Mouse (Mus musculus) heart, postnatal 0 days (tissue): ENCODE results near the gene Ripor2. TPM values are rescaled to one million over a fixed set of nuclear protein-coding genes. Genes with fewer than 3 reads are reported as not detected.

Experiments
- ATAC-seq: fragments of 200-750 bp; cut with Nextera tagmentation; 2 replicates; pipeline ENCODE4 v1.8.0; 2017; ENCODE audit warnings: low read depth, moderate number of reproducible peaks, moderate library complexity; ENCODE audit not compliant: insufficient read depth
- DNase-seq: peaks from one replicate; pipeline ENCODE4 v3.0.0-alpha.2; 2016; ENCODE audit warnings: low spot score
- H3K27ac ChIP-seq: fragments of 300-500 bp; sonication (generic); 2 replicates; pipeline ENCODE4 v1.5.1; 2014; ENCODE audit warnings: low read depth, mild to moderate bottlenecking
- H3K27me3 ChIP-seq: fragments of 300-500 bp; sonication (generic); 2 replicates; pipeline ENCODE4 v1.6.1; 2014; ENCODE audit warnings: low read length, mixed read lengths; ENCODE audit not compliant: control insufficient read depth, insufficient read depth
- H3K36me3 ChIP-seq: fragments of 300-500 bp; sonication (generic); replicated peaks from 2 replicates; pipeline ENCODE4 v1.6.1; 2014; ENCODE audit warnings: low read length, mixed read lengths; ENCODE audit not compliant: control insufficient read depth, insufficient read depth
- H3K4me1 ChIP-seq: fragments of 300-500 bp; sonication (generic); 2 replicates; pipeline ENCODE4 v1.6.1; 2014; ENCODE audit warnings: antibody characterized with exemption; ENCODE audit not compliant: control insufficient read depth, insufficient read depth
- H3K4me2 ChIP-seq: fragments of 300-500 bp; sonication (generic); 2 replicates; pipeline ENCODE4 v1.6.1; 2014; ENCODE audit warnings: low read depth, mild to moderate bottlenecking, low read length, moderate library complexity
- H3K4me3 ChIP-seq: fragments of 300-500 bp; sonication (generic); 2 replicates; pipeline ENCODE4 v1.5.1; 2014; ENCODE audit warnings: low read depth, low read length
- H3K9ac ChIP-seq: fragments of 300-500 bp; sonication (generic); replicated peaks from 2 replicates; pipeline ENCODE4 v1.6.1; 2014; ENCODE audit warnings: low read depth, low read length, mixed read lengths
- H3K9me3 ChIP-seq: fragments of 300-500 bp; sonication (generic); replicated peaks from 2 replicates; pipeline ENCODE4 v1.6.1; 2016; ENCODE audit warnings: low read length; ENCODE audit not compliant: control insufficient read depth
- CTCF ChIP-seq: IDR thresholded peaks from 2 replicates; pipeline ENCODE4 v1.5.1; 2016; ENCODE audit warnings: antibody characterized with exemption, control low read depth, low read depth
- EP300 ChIP-seq: IDR thresholded peaks from 2 replicates; pipeline ENCODE4 v1.6.1; 2016; ENCODE audit warnings: antibody characterized with exemption, low read depth
- WGBS: fragments of 180-500 bp; shearing (Covaris S2); extraction: QIAGEN DNeasy Blood & Tissue Kit; methylation state at CpG from one replicate; pipeline ENCODE4 v1.1.7; 2014; 5-methylcytosine and 5-hydroxymethylcytosine counted together
- polyA plus RNA-seq: library from polyadenylated mRNA; unstranded; fragments of >200 nt; fragmentation: Nextera tagmentation; extraction: Ambion mirVana; gene quantifications from 2 replicates; pipeline ENCODE4 v1.2.1, GENCODE M21; 2015
- total RNA-seq: library from RNA; depleted of rRNA; stranded (reverse); fragments of >200 nt; gene quantifications from 2 replicates; pipeline ENCODE4 v1.2.3, GENCODE M21; 2014; ENCODE audit warnings: low replicate concordance

Gene Ripor2
- total and polyA plus RNA-seq, 2 experiments from 2014 or later = 17.5 to 31.7 TPM

GRCm38 (mm10) chr13:24716441-24716840 lies 134.5 kb downstream of the Ripor2 start:
- peaks cover 44% of the 10 kb centered on the region for H3K36me3 ChIP-seq

GRCm38 (mm10) chr13:24717677-24718076 lies 135.7 kb downstream of the Ripor2 start:
- TF ChIP-seq CTCF = no peak
- no peak for TF ChIP-seq EP300
- 69% methylated on average over 7 of the region's 7 CpGs for WGBS
- ATAC-seq = no peak

More at GRCm38 (mm10) chr13:24716441-24716840, 134.5 kb downstream of the Ripor2 start:
- no peaks in the 10 kb centered on the region for H3K27me3 ChIP-seq
- H3K9me3 ChIP-seq = no peaks in the 10 kb centered on the region
- DNase-seq (no peak), ATAC-seq (no peak)
- no peak overlapping the region for H3K9ac ChIP-seq
- 52% methylated on average over 9 of the region's 9 CpGs for WGBS
- TF ChIP-seq EP300 = no peak
- no peak for TF ChIP-seq CTCF
- H3K4me2 ChIP-seq = no peak overlapping the region
- no peak overlapping the region for H3K27ac ChIP-seq
- no peak overlapping the region for H3K4me3 ChIP-seq
- 0 out of 2 replicates have a peak, but pooled peaks cover 12% of the 10 kb centered on the region for H3K4me1 ChIP-seq

GRCm38 (mm10) chr13:24721502-24721901 lies 139.5 kb downstream of the Ripor2 start:
- 61% methylated on average over 10 of the region's 10 CpGs for WGBS
- no peak for TF ChIP-seq CTCF
- no peak for TF ChIP-seq EP300
- DNase-seq (no peak), ATAC-seq (no peak; the same call in 1 of the 2 replicates)
- Histone ChIP-seq H3K36me3 (peaks cover 58% of the 10 kb centered on the region), H3K4me1 (no peaks in the 10 kb centered on the region), H3K27me3 (no peaks in the 10 kb centered on the region), H3K4me3 (no peak overlapping the region), H3K4me2 (no peak overlapping the region), H3K9me3 (no peaks in the 10 kb centered on the region), H3K9ac (no peak overlapping the region), H3K27ac (no peak overlapping the region)

More at GRCm38 (mm10) chr13:24717677-24718076, 135.7 kb downstream of the Ripor2 start:
- H3K27ac ChIP-seq = no peak overlapping the region
- no peaks in the 10 kb centered on the region for H3K9me3 ChIP-seq
- H3K4me3 ChIP-seq = no peak overlapping the region
- no peak overlapping the region for H3K4me2 ChIP-seq
- DNase-seq = no peak
- H3K36me3 ChIP-seq = peaks cover 48% of the 10 kb centered on the region
- H3K9ac ChIP-seq = no peak overlapping the region
- H3K27me3 ChIP-seq = no peaks in the 10 kb centered on the region
- 0 out of 2 replicates have a peak, but pooled peaks cover 7% of the 10 kb centered on the region for H3K4me1 ChIP-seq

GRCm38 (mm10) chr13:24723699-24724394 lies 141.9 kb downstream of the Ripor2 start:
- peaks cover 41% of the 10 kb centered on the region for H3K36me3 ChIP-seq

GRCm38 (mm10) chr13:24724395-24724759 lies 142.4 kb downstream of the Ripor2 start:
- no peak overlapping the region for H3K4me2 ChIP-seq
- H3K9ac ChIP-seq = no peak overlapping the region
- WGBS = 66% methylated on average over 4 of the region's 4 CpGs
- H3K4me1 ChIP-seq = no peaks in the 10 kb centered on the region
- H3K27me3 ChIP-seq = no peaks in the 10 kb centered on the region
- no peak overlapping the region for H3K4me3 ChIP-seq
- TF ChIP-seq CTCF (no peak), EP300 (no peak)
- peaks cover 42% of the 10 kb centered on the region for H3K36me3 ChIP-seq
- DNase-seq = no peak
- no peak for ATAC-seq
- no peaks in the 10 kb centered on the region for H3K9me3 ChIP-seq
- no peak overlapping the region for H3K27ac ChIP-seq

More at GRCm38 (mm10) chr13:24723699-24724394, 141.9 kb downstream of the Ripor2 start:
- H3K4me1 ChIP-seq = no peaks in the 10 kb centered on the region
- no peak overlapping the region for H3K4me3 ChIP-seq
- H3K9me3 ChIP-seq = no peaks in the 10 kb centered on the region
- TF ChIP-seq EP300 = no peak
- TF ChIP-seq CTCF = no peak
- WGBS = 59% methylated on average over 8 of the region's 8 CpGs
- no peaks in the 10 kb centered on the region for H3K27me3 ChIP-seq
- DNase-seq (no peak), ATAC-seq (no peak)
- no peak overlapping the region for H3K4me2 ChIP-seq
- no peak overlapping the region for H3K9ac ChIP-seq
- no peak overlapping the region for H3K27ac ChIP-seq
